Mouse (Mus musculus) heart, postnatal 0 days (tissue): Measurements from ENCODE around the gene Tfdp2. TPM values are rescaled to one million over a fixed set of nuclear protein-coding genes. Genes with fewer than 3 reads are reported as not detected.
A peak's percentile ranks its signal among the peaks of the same experiment; 100 is the strongest.

Experiments
- ATAC-seq: fragments of 200-750 bp; cut with Nextera tagmentation; 2 replicates; pipeline ENCODE4 v1.8.0; 2017; ENCODE audit warnings: low read depth, moderate number of reproducible peaks, moderate library complexity; ENCODE audit not compliant: insufficient read depth
- DNase-seq: peaks from one replicate; pipeline ENCODE4 v3.0.0-alpha.2; 2016; ENCODE audit warnings: low spot score
- H3K27ac ChIP-seq: fragments of 300-500 bp; sonication (generic); 2 replicates; pipeline ENCODE4 v1.5.1; 2014; ENCODE audit warnings: low read depth, mild to moderate bottlenecking
- H3K27me3 ChIP-seq: fragments of 300-500 bp; sonication (generic); 2 replicates; pipeline ENCODE4 v1.6.1; 2014; ENCODE audit warnings: low read length, mixed read lengths; ENCODE audit not compliant: control insufficient read depth, insufficient read depth
- H3K36me3 ChIP-seq: fragments of 300-500 bp; sonication (generic); replicated peaks from 2 replicates; pipeline ENCODE4 v1.6.1; 2014; ENCODE audit warnings: low read length, mixed read lengths; ENCODE audit not compliant: control insufficient read depth, insufficient read depth
- H3K4me1 ChIP-seq: fragments of 300-500 bp; sonication (generic); 2 replicates; pipeline ENCODE4 v1.6.1; 2014; ENCODE audit warnings: antibody characterized with exemption; ENCODE audit not compliant: control insufficient read depth, insufficient read depth
- H3K4me2 ChIP-seq: fragments of 300-500 bp; sonication (generic); 2 replicates; pipeline ENCODE4 v1.6.1; 2014; ENCODE audit warnings: low read depth, mild to moderate bottlenecking, low read length, moderate library complexity
- H3K4me3 ChIP-seq: fragments of 300-500 bp; sonication (generic); 2 replicates; pipeline ENCODE4 v1.5.1; 2014; ENCODE audit warnings: low read depth, low read length
- H3K9ac ChIP-seq: fragments of 300-500 bp; sonication (generic); replicated peaks from 2 replicates; pipeline ENCODE4 v1.6.1; 2014; ENCODE audit warnings: low read depth, low read length, mixed read lengths
- H3K9me3 ChIP-seq: fragments of 300-500 bp; sonication (generic); replicated peaks from 2 replicates; pipeline ENCODE4 v1.6.1; 2016; ENCODE audit warnings: low read length; ENCODE audit not compliant: control insufficient read depth
- CTCF ChIP-seq: IDR thresholded peaks from 2 replicates; pipeline ENCODE4 v1.5.1; 2016; ENCODE audit warnings: antibody characterized with exemption, control low read depth, low read depth
- EP300 ChIP-seq: IDR thresholded peaks from 2 replicates; pipeline ENCODE4 v1.6.1; 2016; ENCODE audit warnings: antibody characterized with exemption, low read depth
- WGBS: fragments of 180-500 bp; shearing (Covaris S2); extraction: QIAGEN DNeasy Blood & Tissue Kit; methylation state at CpG from one replicate; pipeline ENCODE4 v1.1.7; 2014; 5-methylcytosine and 5-hydroxymethylcytosine counted together
- polyA plus RNA-seq: library from polyadenylated mRNA; unstranded; fragments of >200 nt; fragmentation: Nextera tagmentation; extraction: Ambion mirVana; gene quantifications from 2 replicates; pipeline ENCODE4 v1.2.1, GENCODE M21; 2015
- total RNA-seq: library from RNA; depleted of rRNA; stranded (reverse); fragments of >200 nt; gene quantifications from 2 replicates; pipeline ENCODE4 v1.2.3, GENCODE M21; 2014; ENCODE audit warnings: low replicate concordance; rRNA removed

Gene Tfdp2
- total RNA-seq (32.5 and 95.8 TPM in 2 replicates), polyA plus RNA-seq (33.4 and 33.7 TPM in 2 replicates)

- no peaks in the 10 kb centered on the region for H3K9me3 ChIP-seq
- no peaks in the 10 kb centered on the region for H3K36me3 ChIP-seq
- DNase-seq (peak; percentile 92), ATAC-seq (peak; percentile 97)
- peak within 1 kb of the TSS; percentile 90 for H3K4me2 ChIP-seq
- peak within 1 kb of the TSS; percentile 72 for H3K4me3 ChIP-seq
- peak; percentile 63 for TF ChIP-seq CTCF
- TF ChIP-seq EP300, result no peak
- WGBS, result under 1% methylated on average over 68 of the region's 81 CpGs
- H3K27ac ChIP-seq, result peak within 1 kb of the TSS; percentile 92
- H3K27me3 ChIP-seq, result no peaks in the 10 kb centered on the region
- peak within 1 kb of the TSS; percentile 76 for H3K9ac ChIP-seq
- peaks cover 9% of the 10 kb centered on the region for H3K4me1 ChIP-seq
Measured at GRCm38 (mm10) chr9:96195885-96196622, at the start of gene Tfdp2. Gene Tfdp2 (plus strand): TSS chr9:96196275.

- 83% methylated on average over 7 of the region's 7 CpGs for WGBS
- no peak for ATAC-seq
- no peak overlapping the region for H3K4me3 ChIP-seq
- no peak overlapping the region for H3K4me2 ChIP-seq
- no peak for DNase-seq
- peaks cover 11% of the 10 kb centered on the region for H3K36me3 ChIP-seq
- TF ChIP-seq EP300 (no peak), CTCF (no peak)
- no peaks in the 10 kb centered on the region for H3K9me3 ChIP-seq
- no peak overlapping the region for H3K27ac ChIP-seq
- no peaks in the 10 kb centered on the region for H3K27me3 ChIP-seq
- no peak overlapping the region for H3K9ac ChIP-seq
- no peaks in the 10 kb centered on the region for H3K4me1 ChIP-seq
Measured at GRCm38 (mm10) chr9:96152801-96153200, 43.3 kb upstream of the Tfdp2 start.

GRCm38 (mm10) chr9:96158431-96158830 is 37.6 kb upstream of the Tfdp2 start:
- TF ChIP-seq EP300 (no peak), CTCF (no peak)
- DNase-seq (peak; percentile 68), ATAC-seq (peak; percentile 57)
- H3K4me2 ChIP-seq, result no peak overlapping the region
- no peak overlapping the region for H3K4me3 ChIP-seq
- 28% methylated on average over 4 of the region's 4 CpGs for WGBS
- H3K27me3 ChIP-seq, result no peaks in the 10 kb centered on the region
- peak overlapping the region; percentile 54 for H3K27ac ChIP-seq
- H3K9ac ChIP-seq, result no peak overlapping the region
- peaks cover 5% of the 10 kb centered on the region; the same call in 1 of the 2 replicates for H3K36me3 ChIP-seq
- H3K4me1 ChIP-seq, result no peaks in the 10 kb centered on the region
- H3K9me3 ChIP-seq, result no peaks in the 10 kb centered on the region

GRCm38 (mm10) chr9:96159047-96159446 is 37.0 kb upstream of the Tfdp2 start:
- Histone ChIP-seq H3K27me3 (no peaks in the 10 kb centered on the region), H3K9me3 (no peaks in the 10 kb centered on the region), H3K36me3 (peaks cover 5% of the 10 kb centered on the region; the same call in 1 of the 2 replicates), H3K4me1 (no peaks in the 10 kb centered on the region), H3K4me3 (no peak overlapping the region), H3K27ac (peak overlapping the region; percentile 13; the same call in 1 of the 2 replicates), H3K4me2 (no peak overlapping the region), H3K9ac (no peak overlapping the region)
- TF ChIP-seq EP300, result no peak
- TF ChIP-seq CTCF, result no peak
- no peak for DNase-seq
- 68% methylated on average over 3 of the region's 3 CpGs for WGBS
- no peak for ATAC-seq

GRCm38 (mm10) chr9:96160767-96161166 is 35.3 kb upstream of the Tfdp2 start:
- Histone ChIP-seq H3K9ac (no peak overlapping the region), H3K9me3 (no peaks in the 10 kb centered on the region), H3K4me3 (no peak overlapping the region), H3K4me2 (no peak overlapping the region), H3K36me3 (no peaks in the 10 kb centered on the region), H3K4me1 (no peaks in the 10 kb centered on the region), H3K27ac (0 out of 2 replicates have a peak overlapping the region, but pooled peaks have one; percentile 15), H3K27me3 (no peaks in the 10 kb centered on the region)
- ATAC-seq (no peak), DNase-seq (peak; percentile 29)
- TF ChIP-seq EP300, result no peak
- no peak for TF ChIP-seq CTCF
- 56% methylated on average over 3 of the region's 3 CpGs for WGBS

GRCm38 (mm10) chr9:96162421-96162820 is 33.7 kb upstream of the Tfdp2 start:
- H3K4me3 ChIP-seq, result no peak overlapping the region
- no peak overlapping the region for H3K27ac ChIP-seq
- no peak overlapping the region for H3K4me2 ChIP-seq
- ATAC-seq (no peak), DNase-seq (no peak)
- WGBS, result 86% methylated on average over 5 of the region's 5 CpGs
- no peak overlapping the region for H3K9ac ChIP-seq
- H3K36me3 ChIP-seq, result no peaks in the 10 kb centered on the region
- no peaks in the 10 kb centered on the region for H3K4me1 ChIP-seq
- no peaks in the 10 kb centered on the region for H3K27me3 ChIP-seq
- TF ChIP-seq CTCF (no peak), EP300 (no peak)
- no peaks in the 10 kb centered on the region for H3K9me3 ChIP-seq
